Mouse (Mus musculus) 416B (cell line): ENCODE data around the gene Aurkb.
A peak's percentile ranks its signal among the peaks of the same experiment; 100 is the strongest.

Experiments
- DNase-seq: peaks from one replicate; pipeline ENCODE4 v3.0.0; 2011; ENCODE audit warnings: low read depth

Aurkb gene

GRCm38 (mm10) chr11:69064259-69065133 is 19.0 kb downstream of the Aurkb start:
- peak; percentile 40 for DNase-seq

- peak; percentile 52 for DNase-seq
These were observed 20.0 kb downstream of the Aurkb start for GRCm38 (mm10) chr11:69065394-69065925.

GRCm38 (mm10) chr11:69066163-69066861 is 20.9 kb downstream of the Aurkb start:
- peak; percentile 88 for DNase-seq

- peak; percentile 93 for DNase-seq
These were observed 21.5 kb downstream of the Aurkb start for GRCm38 (mm10) chr11:69066956-69067355.

- DNase-seq: no peak
These were observed 22.2 kb downstream of the Aurkb start for GRCm38 (mm10) chr11:69067601-69068000.

GRCm38 (mm10) chr11:69070093-69070492 is 24.6 kb downstream of the Aurkb start:
- no peak for DNase-seq

GRCm38 (mm10) chr11:69070590-69071222 is 25.3 kb downstream of the Aurkb start, which contains the start of gene Tmem107:
TSS of gene Tmem107 (plus strand) at chr11:69070806.
- peak; percentile 97 for DNase-seq

GRCm38 (mm10) chr11:69071262-69071661 is 25.8 kb downstream of the Aurkb start:
- no peak for DNase-seq

- no peak for DNase-seq
These were observed 26.8 kb downstream of the Aurkb start for GRCm38 (mm10) chr11:69072234-69072633.

GRCm38 (mm10) chr11:69072666-69073064 is 27.2 kb downstream of the Aurkb start:
- no peak for DNase-seq

GRCm38 (mm10) chr11:69073065-69073888 is 27.8 kb downstream of the Aurkb start:
- DNase-seq: peak; percentile 99

- peak; percentile 26 for DNase-seq
These were observed 28.7 kb downstream of the Aurkb start for GRCm38 (mm10) chr11:69073951-69074775.

GRCm38 (mm10) chr11:69074776-69075069 is 29.3 kb downstream of the Aurkb start:
- DNase-seq: peak; percentile 17

GRCm38 (mm10) chr11:69075764-69076479 is 30.5 kb downstream of the Aurkb start:
- DNase-seq: peak; percentile 54

GRCm38 (mm10) chr11:69076572-69076971 is 31.1 kb downstream of the Aurkb start:
- no peak for DNase-seq

GRCm38 (mm10) chr11:69077316-69077715 is 31.9 kb downstream of the Aurkb start:
- DNase-seq: no peak

- DNase-seq: peak; percentile 20
These were observed 32.6 kb downstream of the Aurkb start for GRCm38 (mm10) chr11:69078041-69078440.

- DNase-seq: peak; percentile 93
These were observed 33.5 kb downstream of the Aurkb start for GRCm38 (mm10) chr11:69078805-69079438.

- DNase-seq: no peak
These were observed 34.8 kb downstream of the Aurkb start for GRCm38 (mm10) chr11:69080102-69080854.
